Mouse (Mus musculus) cerebellum, postnatal 36 days (tissue): ENCODE measurements around the gene Agbl4.

Experiments
- DNase-seq, 2 experiments: peaks; one replicate each; pipeline ENCODE4 v3.0.0; 2021 to 2022; ENCODE audit warnings: mixed read lengths in 2 of 2

Gene Agbl4

GRCm38 (mm10) chr4:110397618-110398045, at the start of gene Agbl4:
TSS of gene Agbl4 (plus strand) at chr4:110397661.
- DNase-seq, result peak; percentile 30 to 50

DNA sequence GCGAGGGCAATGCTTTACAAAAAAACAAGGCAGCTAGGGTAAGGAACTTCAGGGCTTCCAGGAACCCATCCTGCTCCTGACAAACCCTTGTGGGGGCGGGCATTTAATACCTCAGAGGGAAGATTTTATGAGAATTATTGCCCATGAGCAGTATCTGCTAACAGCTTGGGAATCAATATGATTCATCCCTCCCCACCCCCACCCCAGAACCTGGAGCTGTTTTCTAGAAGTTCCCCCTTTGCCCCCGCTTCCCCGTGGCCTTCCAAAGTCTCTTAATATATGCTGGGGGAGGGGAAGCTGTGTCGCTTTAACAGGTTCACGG, 46.6 kb upstream of the Agbl4 start:
- peak in 1 of 2 experiments; percentile 3 for DNase-seq

- DNase-seq, result peak; percentile 72 to 77
Observed at GRCm38 (mm10) chr4:110351178-110352000, 46.1 kb upstream of the Agbl4 start, which contains the start of gene Elavl4. TSS of gene Elavl4 (minus strand) at chr4:110351909.

- DNase-seq, result no peak
Observed at GRCm38 (mm10) chr4:110352001-110352369, 45.5 kb upstream of the Agbl4 start.

DNA sequence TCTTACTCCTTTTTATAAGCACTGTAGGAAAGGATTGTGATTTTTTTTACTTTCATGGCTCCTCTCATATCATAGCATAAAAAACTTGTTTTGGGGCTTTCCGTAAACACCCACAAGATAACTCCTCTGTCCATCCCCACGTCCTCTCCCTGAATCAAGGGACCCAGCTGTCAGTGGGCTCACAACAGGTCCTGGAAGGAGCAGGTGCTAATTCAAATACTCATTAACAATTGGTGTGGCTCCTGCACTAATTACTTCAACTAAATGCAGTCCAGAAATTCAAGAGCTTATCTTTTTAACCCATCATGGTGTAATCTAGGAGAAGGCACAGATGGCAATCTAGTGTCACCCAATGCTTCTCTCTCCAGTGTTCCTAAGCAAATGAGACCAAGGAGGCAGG, 36.9 kb upstream of the Agbl4 start:
- no peak for DNase-seq

- DNase-seq, result no peak
Observed at GRCm38 (mm10) chr4:110396221-110396620, 1.2 kb upstream of the Agbl4 start.

GRCm38 (mm10) chr4:110420306-110420705, 22.8 kb downstream of the Agbl4 start:
- DNase-seq, result no peak

GRCm38 (mm10) chr4:110427653-110428052, 30.2 kb downstream of the Agbl4 start:
- DNase-seq, result no peak

DNA sequence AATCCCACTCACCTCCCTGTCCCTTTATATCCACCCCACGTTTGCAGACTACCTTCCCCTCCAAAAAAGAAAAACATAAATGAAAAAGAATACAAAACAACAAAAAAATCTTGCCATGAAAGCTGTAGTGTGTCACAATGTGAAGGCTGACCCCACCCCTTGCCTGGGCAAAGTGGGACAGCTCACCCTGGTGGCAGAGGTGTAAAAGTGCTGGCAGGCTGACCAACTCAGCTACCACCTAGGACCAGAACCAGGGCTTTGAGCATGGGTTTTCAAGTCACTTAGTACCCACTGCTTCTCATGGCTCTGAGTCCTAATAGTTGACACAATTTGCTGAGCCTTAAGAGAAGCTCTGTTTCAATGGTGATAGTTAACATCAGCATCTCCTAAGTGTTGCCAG, 96.9 kb downstream of the Agbl4 start:
- peak in 1 of 2 experiments; percentile 1 for DNase-seq

- DNase-seq, result no peak
Observed at GRCm38 (mm10) chr4:110529804-110530203, 132.3 kb downstream of the Agbl4 start.

- no peak for DNase-seq
Observed at GRCm38 (mm10) chr4:110549223-110549622, 151.8 kb downstream of the Agbl4 start.

DNA sequence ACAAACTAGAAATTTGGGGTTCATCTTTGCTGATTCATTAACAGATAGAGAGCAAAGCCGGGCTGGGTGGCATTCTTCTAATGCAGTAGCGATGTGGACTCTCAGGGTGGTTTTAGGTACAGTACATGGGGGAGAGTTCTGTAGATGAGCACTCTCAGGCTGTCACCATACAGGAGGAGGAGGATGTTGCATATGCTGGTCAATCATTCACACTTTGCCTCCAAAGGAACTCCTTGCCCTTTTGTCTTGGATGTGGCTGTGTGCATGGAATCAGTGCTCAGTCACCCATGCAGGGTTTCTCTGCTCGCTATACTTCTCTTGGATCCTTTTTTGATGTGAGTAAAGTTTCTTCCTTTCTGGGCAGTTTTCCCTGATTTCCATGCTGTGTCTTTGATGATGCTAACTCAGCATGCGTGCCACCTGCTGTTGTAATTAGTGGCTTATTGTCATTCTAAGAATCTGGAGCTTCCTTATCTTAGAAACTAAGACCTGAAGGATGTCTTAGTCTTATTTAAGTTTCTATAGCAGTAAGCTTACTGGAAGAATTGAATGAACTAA, 200.3 kb downstream of the Agbl4 start:
- DNase-seq, result no peak

DNA sequence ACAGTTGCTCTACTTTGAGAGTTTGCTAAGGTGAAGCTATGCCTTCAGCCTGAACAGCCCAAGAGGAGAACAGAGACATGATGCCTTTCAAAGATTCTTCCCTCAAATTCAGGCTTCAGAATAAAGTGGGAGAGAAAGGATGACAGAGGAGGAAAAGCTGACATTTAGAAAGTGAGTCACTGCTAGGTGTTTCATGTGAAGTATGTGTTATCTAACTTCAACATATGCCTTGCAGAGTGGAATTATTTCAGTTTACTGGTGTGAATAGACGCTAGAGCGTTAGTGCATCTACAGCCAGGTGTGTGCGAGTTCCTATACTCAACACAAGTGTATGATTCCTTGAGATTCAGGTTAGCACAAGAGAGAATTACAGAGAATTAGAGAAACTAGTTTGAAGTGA, 244.0 kb downstream of the Agbl4 start:
- DNase-seq, result no peak

- no peak for DNase-seq
Observed at GRCm38 (mm10) chr4:110662940-110663339, 265.5 kb downstream of the Agbl4 start.

- DNase-seq, result no peak
Observed at GRCm38 (mm10) chr4:110674121-110674520, 276.7 kb downstream of the Agbl4 start.

- DNase-seq, result no peak
Observed at GRCm38 (mm10) chr4:110735141-110735540, 337.7 kb downstream of the Agbl4 start.

- no peak for DNase-seq
Observed at GRCm38 (mm10) chr4:110757941-110758340, 360.5 kb downstream of the Agbl4 start.

- DNase-seq, result no peak
Observed at GRCm38 (mm10) chr4:110788596-110788995, 391.1 kb downstream of the Agbl4 start.

DNA sequence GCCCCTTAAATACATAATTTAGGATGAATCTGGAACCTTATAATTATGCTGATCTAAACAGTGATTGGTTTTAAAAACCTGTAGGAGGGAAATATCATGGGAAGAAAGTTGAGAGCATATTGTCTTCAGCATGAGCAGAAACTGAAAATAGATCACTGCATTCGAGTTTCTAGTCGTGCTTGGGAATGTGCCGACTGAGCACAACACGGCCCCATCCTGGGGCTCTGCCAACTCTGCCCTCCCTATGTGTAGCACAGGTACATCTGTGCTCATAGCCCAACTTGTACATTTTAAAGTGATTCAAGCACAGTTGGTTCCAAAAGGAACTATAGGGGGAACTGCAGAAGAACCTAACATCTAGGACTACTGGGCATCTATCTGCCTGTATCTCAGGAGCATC, 402.4 kb downstream of the Agbl4 start:
- no peak for DNase-seq

DNA sequence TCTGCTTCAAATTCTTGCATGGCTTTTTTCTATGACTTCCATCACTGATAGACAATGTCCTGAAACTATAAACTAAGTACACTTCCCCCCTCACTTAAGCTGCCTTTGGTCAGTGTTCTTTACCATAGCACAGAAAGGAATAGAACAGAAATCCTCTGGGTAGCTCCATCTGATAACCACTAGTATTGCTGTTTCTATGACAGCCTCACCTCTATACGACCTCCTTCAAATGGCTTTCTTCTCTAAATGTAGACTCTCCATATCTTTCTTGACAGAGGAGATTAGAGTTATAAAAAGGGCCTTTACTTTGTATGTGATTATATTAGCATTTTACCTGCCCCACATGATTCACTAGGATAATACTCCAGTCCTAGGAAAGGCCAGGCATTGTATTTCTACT, 413.5 kb downstream of the Agbl4 start:
- DNase-seq, result no peak

- no peak for DNase-seq
Observed at GRCm38 (mm10) chr4:110832776-110833175, 435.3 kb downstream of the Agbl4 start.

- no peak for DNase-seq
Observed at GRCm38 (mm10) chr4:110879719-110880443, 482.4 kb downstream of the Agbl4 start.

GRCm38 (mm10) chr4:110916061-110916460, 518.6 kb downstream of the Agbl4 start:
- no peak for DNase-seq

- DNase-seq, result no peak
Observed at GRCm38 (mm10) chr4:110916565-110916964, 519.1 kb downstream of the Agbl4 start.
